Mouse (Mus musculus) adrenal gland, postnatal 14 days (tissue): ENCODE results near the gene Krt9. TPM values are rescaled to one million over a fixed set of nuclear protein-coding genes. Genes with fewer than 3 reads are reported as not detected.
"Not testable (repeated sequence)": the region's sequence is repeated elsewhere in the genome, so short reads cannot be mapped to it uniquely, and the experiment has no call there.

ENCODE experiments used
- DNase-seq: peaks from one replicate; pipeline ENCODE4 v3.0.0; 2021; ENCODE audit warnings: mixed read lengths
- long read RNA-seq, 2 experiments: library from polyadenylated mRNA; stranded (forward); transcript quantifications; one replicate each; pipeline ENCODE4 v2.0.0; 2021
- total RNA-seq: library from RNA; stranded (reverse); gene quantifications from 2 replicates; pipeline ENCODE4 v1.2.3, GENCODE M21; 2021

Gene Krt9
- not detected in 2 replicates for total RNA-seq
- long read RNA-seq, experiment 1 = 0 reads
- long read RNA-seq, experiment 2 = 0 reads

- DNase-seq = no peak
These were observed at the start of gene Krt9 for GRCm38 (mm10) chr11:100192992-100193391. Gene Krt9, minus strand, starts transcription at chr11:100193246.

- DNase-seq = not testable (repeated sequence)
These were observed 47.2 kb upstream of the Krt9 start for GRCm38 (mm10) chr11:100240272-100240671.

- no peak for DNase-seq
These were observed 28.7 kb upstream of the Krt9 start for GRCm38 (mm10) chr11:100221741-100222140.

- no peak for DNase-seq
These were observed 26.3 kb upstream of the Krt9 start for GRCm38 (mm10) chr11:100219304-100219703.

GRCm38 (mm10) chr11:100208542-100208941 is 15.5 kb upstream of the Krt9 start:
- DNase-seq = no peak

GRCm38 (mm10) chr11:100207498-100207897 is 14.5 kb upstream of the Krt9 start, which contains the start of gene Krt14:
Gene Krt14, minus strand, starts transcription at chr11:100207548.
- no peak for DNase-seq

GRCm38 (mm10) chr11:100203448-100203847 is 10.4 kb upstream of the Krt9 start:
- DNase-seq = peak; percentile 63

GRCm38 (mm10) chr11:100202906-100203305 is 9.9 kb upstream of the Krt9 start:
- DNase-seq = no peak

GRCm38 (mm10) chr11:100200104-100200820 is 7.2 kb upstream of the Krt9 start:
- DNase-seq = peak; percentile 52

GRCm38 (mm10) chr11:100198666-100199065 is 5.6 kb upstream of the Krt9 start:
- DNase-seq = peak; percentile 22

- DNase-seq = no peak
These were observed 1.2 kb downstream of the Krt9 start for GRCm38 (mm10) chr11:100191820-100192219.

- DNase-seq = no peak
These were observed 6.3 kb downstream of the Krt9 start for GRCm38 (mm10) chr11:100186736-100187135.

- DNase-seq = no peak
These were observed 11.3 kb downstream of the Krt9 start for GRCm38 (mm10) chr11:100181725-100182124.

- no peak for DNase-seq
These were observed 13.8 kb downstream of the Krt9 start for GRCm38 (mm10) chr11:100179260-100179659.

GRCm38 (mm10) chr11:100178307-100178706 is 14.7 kb downstream of the Krt9 start:
- no peak for DNase-seq

- no peak for DNase-seq
These were observed 16.3 kb downstream of the Krt9 start for GRCm38 (mm10) chr11:100176791-100177190.

GRCm38 (mm10) chr11:100168765-100169762 is 24.0 kb downstream of the Krt9 start:
- peak; percentile 88 for DNase-seq

- peak; percentile 15 for DNase-seq
These were observed 25.0 kb downstream of the Krt9 start for GRCm38 (mm10) chr11:100168071-100168470.

GRCm38 (mm10) chr11:100164392-100164791 is 28.7 kb downstream of the Krt9 start:
- DNase-seq = no peak

GRCm38 (mm10) chr11:100157908-100158477 is 35.1 kb downstream of the Krt9 start:
- DNase-seq = no peak

GRCm38 (mm10) chr11:100157331-100157730 is 35.7 kb downstream of the Krt9 start:
- DNase-seq = no peak

- DNase-seq = no peak
These were observed 37.4 kb downstream of the Krt9 start for GRCm38 (mm10) chr11:100155497-100156255.
